Mouse (Mus musculus): ENCODE measurements around the gene Bloc1s6. TPM values are rescaled to one million over a fixed set of nuclear protein-coding genes. Genes with fewer than 3 reads are reported as not detected.

Bloc1s6 gene
- polyA plus RNA-seq, 1 experiment from 2014 or later: 95.6 TPM

DNA sequence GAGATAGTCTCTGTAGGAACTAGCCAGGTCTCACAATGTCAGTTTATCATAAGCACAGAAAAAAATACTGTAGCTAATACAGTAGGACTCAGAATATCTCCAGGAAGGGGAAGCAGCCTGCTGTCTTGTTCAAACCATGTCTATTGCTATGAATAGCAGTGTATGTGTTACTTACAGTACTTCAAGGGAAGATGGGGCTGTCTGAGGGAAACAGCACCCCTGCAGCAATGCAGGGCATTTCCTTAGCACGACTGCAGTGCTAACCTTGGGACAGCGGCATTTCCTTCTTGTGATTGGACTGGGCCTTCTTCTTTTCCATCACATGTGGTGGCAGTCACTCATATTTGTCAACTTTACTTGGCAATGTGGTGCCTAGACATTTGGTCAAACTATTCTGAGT is 38.5 kb downstream of the Bloc1s6 start:
- Histone ChIP-seq H3K36me3 (ENCODE audit: control insufficient read depth, insufficient read depth) (no peaks in the 10 kb centered on the region), H3K9me3 (ENCODE audit: control insufficient read depth, low read length) (no peaks in the 10 kb centered on the region), H3K4me1 (replicated peaks; ENCODE audit: control insufficient read depth, insufficient read depth, low read length) (no peaks in the 10 kb centered on the region), H3K27me3 (replicated peaks; ENCODE audit: control insufficient read depth, insufficient read depth, low read length) (no peaks in the 10 kb centered on the region), H3K4me2 (ENCODE audit: low read length) (no peak overlapping the region), H3K9ac (replicated peaks; ENCODE audit: low read depth, low read length) (no peak overlapping the region), H3K4me3 (replicated peaks; ENCODE audit: low read length) (no peak overlapping the region), H3K27ac (ENCODE audit: low read length) (no peak overlapping the region)
- ATAC-seq: no peak
- WGBS: 81% methylated on average over 2 of the region's 2 CpGs

DNA sequence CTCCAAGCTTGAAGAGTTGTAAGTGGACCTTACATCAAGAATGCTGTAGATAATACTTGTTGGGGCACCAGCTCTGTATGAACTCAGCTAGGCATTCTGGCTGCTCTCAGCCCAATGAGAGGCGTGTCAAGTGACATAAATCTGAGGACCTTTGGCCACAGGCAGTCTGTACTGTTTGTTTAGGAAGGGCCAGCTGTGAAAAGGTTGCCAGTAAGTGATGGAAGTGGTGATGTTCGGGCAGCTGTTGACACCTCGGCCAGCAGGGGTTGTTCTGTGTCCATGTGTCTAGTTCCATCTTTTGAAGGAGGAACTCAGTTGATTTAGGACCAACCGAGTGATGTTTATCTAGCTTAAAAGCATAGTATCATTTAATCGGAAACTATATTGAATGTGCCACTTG is 41.7 kb downstream of the Bloc1s6 start:
- Histone ChIP-seq H3K4me2 (ENCODE audit: low read length) (no peak overlapping the region), H3K4me1 (replicated peaks; ENCODE audit: control insufficient read depth, insufficient read depth, low read length) (no peaks in the 10 kb centered on the region), H3K27me3 (replicated peaks; ENCODE audit: control insufficient read depth, insufficient read depth, low read length) (no peaks in the 10 kb centered on the region), H3K36me3 (ENCODE audit: control insufficient read depth, insufficient read depth) (no peaks in the 10 kb centered on the region), H3K4me3 (replicated peaks; ENCODE audit: low read length) (no peak overlapping the region), H3K9me3 (ENCODE audit: control insufficient read depth, low read length) (no peaks in the 10 kb centered on the region), H3K9ac (replicated peaks; ENCODE audit: low read depth, low read length) (no peak overlapping the region), H3K27ac (ENCODE audit: low read length) (no peak overlapping the region)
- 85% methylated on average over 5 of the region's 5 CpGs for WGBS
- no peak for ATAC-seq

DNA sequence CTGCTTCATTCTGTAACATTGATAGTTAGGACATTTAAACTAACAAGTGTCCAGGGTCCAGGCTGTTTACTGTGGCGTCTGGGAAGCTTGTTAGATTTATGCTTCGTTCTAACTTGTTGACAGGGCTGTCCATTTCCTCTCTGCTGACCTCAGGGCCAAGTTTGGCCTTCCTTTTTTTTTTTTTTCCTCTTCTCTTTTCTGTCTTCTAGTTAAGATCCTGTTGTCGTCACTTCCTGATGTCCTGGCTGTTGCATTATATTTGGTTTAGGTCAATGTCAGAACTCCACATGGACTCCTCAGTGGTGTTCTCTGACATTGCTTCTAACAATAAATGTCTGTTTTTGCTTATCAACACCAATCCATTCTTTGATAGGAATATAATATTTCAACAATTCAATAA is 42.1 kb downstream of the Bloc1s6 start:
- H3K4me1 ChIP-seq (replicated peaks; ENCODE audit: control insufficient read depth, insufficient read depth, low read length): no peaks in the 10 kb centered on the region
- H3K4me2 ChIP-seq (ENCODE audit: low read length): no peak overlapping the region
- no peak for ATAC-seq
- H3K27ac ChIP-seq (ENCODE audit: low read length): no peak overlapping the region
- H3K27me3 ChIP-seq (replicated peaks; ENCODE audit: control insufficient read depth, insufficient read depth, low read length): no peaks in the 10 kb centered on the region
- H3K36me3 ChIP-seq (ENCODE audit: control insufficient read depth, insufficient read depth): no peaks in the 10 kb centered on the region
- no peaks in the 10 kb centered on the region for H3K9me3 ChIP-seq (ENCODE audit: control insufficient read depth, low read length)
- H3K4me3 ChIP-seq (replicated peaks; ENCODE audit: low read length): no peak overlapping the region
- WGBS: 89% methylated on average over 3 of the region's 3 CpGs
- H3K9ac ChIP-seq (replicated peaks; ENCODE audit: low read depth, low read length): no peak overlapping the region

GRCm38 (mm10) chr2:122781590-122782356 is 43.5 kb downstream of the Bloc1s6 start:
- ATAC-seq: no peak
- Histone ChIP-seq H3K4me2 (ENCODE audit: low read length) (no peak overlapping the region), H3K27ac (ENCODE audit: low read length) (no peak overlapping the region), H3K9me3 (ENCODE audit: control insufficient read depth, low read length) (no peaks in the 10 kb centered on the region), H3K9ac (replicated peaks; ENCODE audit: low read depth, low read length) (no peak overlapping the region), H3K27me3 (replicated peaks; ENCODE audit: control insufficient read depth, insufficient read depth, low read length) (no peaks in the 10 kb centered on the region), H3K4me1 (replicated peaks; ENCODE audit: control insufficient read depth, insufficient read depth, low read length) (no peaks in the 10 kb centered on the region), H3K4me3 (replicated peaks; ENCODE audit: low read length) (no peak overlapping the region), H3K36me3 (ENCODE audit: control insufficient read depth, insufficient read depth) (no peaks in the 10 kb centered on the region)
- WGBS: 70% methylated on average over 8 of the region's 8 CpGs

GRCm38 (mm10) chr2:122783730-122784129 is 45.4 kb downstream of the Bloc1s6 start:
- Histone ChIP-seq H3K27me3 (replicated peaks; ENCODE audit: control insufficient read depth, insufficient read depth, low read length) (no peaks in the 10 kb centered on the region), H3K36me3 (ENCODE audit: control insufficient read depth, insufficient read depth) (no peaks in the 10 kb centered on the region), H3K4me3 (replicated peaks; ENCODE audit: low read length) (no peak overlapping the region), H3K4me1 (replicated peaks; ENCODE audit: control insufficient read depth, insufficient read depth, low read length) (no peaks in the 10 kb centered on the region), H3K27ac (ENCODE audit: low read length) (no peak overlapping the region), H3K4me2 (ENCODE audit: low read length) (no peak overlapping the region), H3K9ac (replicated peaks; ENCODE audit: low read depth, low read length) (no peak overlapping the region), H3K9me3 (ENCODE audit: control insufficient read depth, low read length) (no peaks in the 10 kb centered on the region)
- WGBS: 87% methylated on average over 2 of the region's 2 CpGs
- no peak for ATAC-seq

GRCm38 (mm10) chr2:122784701-122785100 is 46.4 kb downstream of the Bloc1s6 start:
- no peak overlapping the region for H3K4me2 ChIP-seq (ENCODE audit: low read length)
- H3K27me3 ChIP-seq (replicated peaks; ENCODE audit: control insufficient read depth, insufficient read depth, low read length): no peaks in the 10 kb centered on the region
- no peaks in the 10 kb centered on the region for H3K9me3 ChIP-seq (ENCODE audit: control insufficient read depth, low read length)
- H3K9ac ChIP-seq (replicated peaks; ENCODE audit: low read depth, low read length): no peak overlapping the region
- no peaks in the 10 kb centered on the region for H3K4me1 ChIP-seq (replicated peaks; ENCODE audit: control insufficient read depth, insufficient read depth, low read length)
- ATAC-seq: no peak
- 84% methylated on average over 3 of the region's 3 CpGs for WGBS
- no peak overlapping the region for H3K4me3 ChIP-seq (replicated peaks; ENCODE audit: low read length)
- no peaks in the 10 kb centered on the region for H3K36me3 ChIP-seq (ENCODE audit: control insufficient read depth, insufficient read depth)
- H3K27ac ChIP-seq (ENCODE audit: low read length): no peak overlapping the region

DNA sequence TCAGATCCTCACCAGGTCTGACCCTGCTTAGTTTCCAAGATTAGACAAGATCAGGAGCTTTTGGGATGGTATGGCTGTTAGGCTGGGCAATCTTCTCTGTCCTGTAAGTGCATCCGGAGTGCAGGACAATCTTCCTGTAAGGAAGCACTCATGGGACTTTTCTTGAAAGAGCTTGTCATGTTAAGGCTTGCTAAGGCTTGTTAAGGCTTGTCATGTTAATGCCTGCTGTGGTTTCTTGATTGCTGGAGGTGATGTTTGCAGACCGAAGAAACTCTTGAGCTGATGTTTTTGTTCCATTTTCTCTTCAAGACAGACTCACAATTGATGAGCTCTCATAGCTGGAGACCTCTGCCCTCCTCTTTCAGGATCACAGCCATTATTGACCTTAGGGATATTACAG is 47.9 kb downstream of the Bloc1s6 start:
- no peak for ATAC-seq
- Histone ChIP-seq H3K4me2 (ENCODE audit: low read length) (no peak overlapping the region), H3K36me3 (ENCODE audit: control insufficient read depth, insufficient read depth) (no peaks in the 10 kb centered on the region), H3K4me1 (replicated peaks; ENCODE audit: control insufficient read depth, insufficient read depth, low read length) (no peaks in the 10 kb centered on the region), H3K9me3 (ENCODE audit: control insufficient read depth, low read length) (no peaks in the 10 kb centered on the region), H3K27ac (ENCODE audit: low read length) (no peak overlapping the region), H3K4me3 (replicated peaks; ENCODE audit: low read length) (no peak overlapping the region), H3K9ac (replicated peaks; ENCODE audit: low read depth, low read length) (no peak overlapping the region), H3K27me3 (replicated peaks; ENCODE audit: control insufficient read depth, insufficient read depth, low read length) (no peaks in the 10 kb centered on the region)
- WGBS: 90% methylated on average over 2 of the region's 2 CpGs

DNA sequence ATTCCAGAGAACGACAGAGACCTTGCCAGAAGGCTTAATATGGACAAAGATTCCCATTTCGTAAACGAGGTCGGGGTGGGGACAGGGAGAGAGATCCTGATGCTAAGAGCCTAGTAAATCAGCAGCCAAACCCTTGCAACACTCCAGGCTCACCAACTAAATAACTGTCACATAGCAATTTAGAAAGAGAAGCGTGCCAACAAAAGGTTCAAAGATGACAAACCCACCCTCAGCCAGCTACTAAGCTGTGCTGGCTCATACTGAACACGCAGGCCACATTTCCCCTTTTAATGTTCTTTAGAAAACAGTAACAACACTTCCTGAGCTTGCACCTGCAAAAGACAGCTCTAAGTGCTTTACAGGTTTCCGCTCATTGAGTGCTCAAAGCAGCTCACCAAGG is 51.0 kb downstream of the Bloc1s6 start:
- 70% methylated on average over 7 of the region's 7 CpGs for WGBS
- Histone ChIP-seq H3K9me3 (ENCODE audit: control insufficient read depth, low read length) (no peaks in the 10 kb centered on the region), H3K27ac (ENCODE audit: low read length) (no peak overlapping the region), H3K4me3 (replicated peaks; ENCODE audit: low read length) (no peak overlapping the region), H3K27me3 (replicated peaks; ENCODE audit: control insufficient read depth, insufficient read depth, low read length) (no peaks in the 10 kb centered on the region), H3K36me3 (ENCODE audit: control insufficient read depth, insufficient read depth) (no peaks in the 10 kb centered on the region), H3K4me1 (replicated peaks; ENCODE audit: control insufficient read depth, insufficient read depth, low read length) (no peaks in the 10 kb centered on the region), H3K4me2 (ENCODE audit: low read length) (no peak overlapping the region), H3K9ac (replicated peaks; ENCODE audit: low read depth, low read length) (no peak overlapping the region)
- no peak for ATAC-seq

DNA sequence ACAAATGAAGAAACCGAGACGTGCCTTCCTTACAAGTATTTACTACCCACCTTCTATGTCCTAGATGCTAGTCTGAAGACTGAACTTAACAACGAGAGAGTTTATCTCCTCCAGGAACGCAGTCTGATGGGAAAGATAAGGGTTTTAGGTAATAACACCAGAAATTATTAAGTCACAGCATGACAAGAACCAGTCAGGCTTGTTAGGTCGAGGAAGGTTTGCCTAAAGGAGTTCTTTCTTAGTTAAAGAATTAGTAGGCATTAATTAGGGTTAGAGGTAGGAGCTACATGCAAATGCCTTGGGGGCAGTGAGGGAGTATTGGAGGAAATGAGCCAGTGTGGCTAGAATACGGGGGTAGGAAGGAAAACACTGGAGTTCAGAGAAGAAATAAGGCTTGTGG is 51.4 kb downstream of the Bloc1s6 start:
- Histone ChIP-seq H3K4me3 (replicated peaks; ENCODE audit: low read length) (no peak overlapping the region), H3K9ac (replicated peaks; ENCODE audit: low read depth, low read length) (no peak overlapping the region), H3K36me3 (ENCODE audit: control insufficient read depth, insufficient read depth) (no peaks in the 10 kb centered on the region), H3K9me3 (ENCODE audit: control insufficient read depth, low read length) (no peaks in the 10 kb centered on the region), H3K4me2 (ENCODE audit: low read length) (no peak overlapping the region), H3K27me3 (replicated peaks; ENCODE audit: control insufficient read depth, insufficient read depth, low read length) (no peaks in the 10 kb centered on the region), H3K4me1 (replicated peaks; ENCODE audit: control insufficient read depth, insufficient read depth, low read length) (no peaks in the 10 kb centered on the region), H3K27ac (ENCODE audit: low read length) (no peak overlapping the region)
- no peak for ATAC-seq
- 67% methylated on average over 6 of the region's 6 CpGs for WGBS

Data from forebrain, embryonic 16.5 days (tissue).